Mouse (Mus musculus) myocyte (in vitro differentiated cells): ENCODE measurements around the gene Acod1.

Experiments used
- CEBPB ChIP-seq: IDR thresholded peaks from 2 replicates; pipeline ENCODE4 v1.6.1; 2011; ENCODE audit warnings: mild to moderate bottlenecking, moderate library complexity; ENCODE audit not compliant: poor library complexity, insufficient read depth, severe bottlenecking
- E2F4 ChIP-seq: IDR thresholded peaks from one replicate; pipeline ENCODE4 v1.6.1; 2011; ENCODE audit warnings: mild to moderate bottlenecking, control low read depth, moderate library complexity; ENCODE audit not compliant: insufficient read depth
- MAX ChIP-seq: IDR thresholded peaks from one replicate; pipeline ENCODE4 v1.6.1; 2011; ENCODE audit warnings: low read depth, mild to moderate bottlenecking, control low read depth
- MYOD1 ChIP-seq, 3 experiments: IDR thresholded peaks; one replicate each; pipeline ENCODE4 v1.6.1; 2011; ENCODE audit warnings: control low read depth in 2 of 3, low read depth in 2 of 3, mild to moderate bottlenecking in 2 of 3, moderate library complexity in 1 of 3; ENCODE audit not compliant: insufficient read length in 2 of 3, control insufficient read depth in 1 of 3
- MYOG ChIP-seq, 3 experiments: IDR thresholded peaks; one replicate each; pipeline ENCODE4 v1.6.1; 2011; ENCODE audit warnings: control low read depth in 2 of 3, low read depth in 2 of 3, mild to moderate bottlenecking in 2 of 3; ENCODE audit not compliant: insufficient read length in 2 of 3, control insufficient read depth in 1 of 3, insufficient read depth in 1 of 3
- POLR2A ChIP-seq: IDR thresholded peaks from one replicate; pipeline ENCODE4 v1.6.1; 2011; ENCODE audit warnings: low read depth, mild to moderate bottlenecking, control low read depth, moderate library complexity; ENCODE audit not compliant: insufficient read length
- POLR2AphosphoS2 ChIP-seq: IDR thresholded peaks from one replicate; pipeline ENCODE4 v1.6.1; 2011; ENCODE audit warnings: low read depth, control low read depth; ENCODE audit not compliant: insufficient read length
- REST ChIP-seq: IDR thresholded peaks from one replicate; pipeline ENCODE4 v1.6.1; 2011; ENCODE audit warnings: mild to moderate bottlenecking, control low read depth, moderate library complexity; ENCODE audit not compliant: insufficient read depth, insufficient read length
- SRF ChIP-seq: IDR thresholded peaks from one replicate; pipeline ENCODE4 v1.6.1; 2011; ENCODE audit warnings: low read depth; ENCODE audit not compliant: control insufficient read depth, insufficient read length
- TCF3 ChIP-seq: IDR thresholded peaks from one replicate; pipeline ENCODE4 v1.6.1; 2011; ENCODE audit warnings: low read depth, control low read depth; ENCODE audit not compliant: insufficient read length
- USF1 ChIP-seq: IDR thresholded peaks from one replicate; pipeline ENCODE4 v1.6.1; 2011; ENCODE audit warnings: low read depth, mild to moderate bottlenecking, control low read depth, moderate library complexity

GRCm38 (mm10) chr14:103075166-103075565, 28.4 kb downstream of the Acod1 start:
- no peak for TF ChIP-seq POLR2A
- TF ChIP-seq USF1: no peak
- no peak for TF ChIP-seq MAX
- TF ChIP-seq TCF3: no peak
- no peak for TF ChIP-seq SRF
- no peak for TF ChIP-seq CEBPB
- no peak for TF ChIP-seq MYOD1 (IDR thresholded peaks at IDR 0.05; ENCODE audit: control insufficient read depth in 1 of 3, insufficient read length in 2 of 3, low read depth in 2 of 3)
- no peak for TF ChIP-seq REST
- TF ChIP-seq E2F4: no peak
- TF ChIP-seq MYOG (IDR thresholded peaks at IDR 0.05; ENCODE audit: control insufficient read depth in 1 of 3, insufficient read depth in 1 of 3, insufficient read length in 2 of 3, low read depth in 2 of 3): no peak
- peak; percentile 52 for TF ChIP-seq POLR2AphosphoS2
